Mouse (Mus musculus) layer of hippocampus, adult 2 months (tissue): ENCODE results near the gene Mnd1. TPM values are rescaled to one million over a fixed set of nuclear protein-coding genes. Genes with fewer than 3 reads are reported as not detected.

Source experiments
- DNase-seq, 2 experiments: peaks; one replicate each; pipeline ENCODE4 v3.0.0; 2022; ENCODE audit warnings: low spot score in 2 of 2
- H3K27ac ChIP-seq: fragments of 200-600 bp; 2 replicates; pipeline ENCODE4 v1.8.1; 2022
- H3K4me3 ChIP-seq: fragments of 200-600 bp; 2 replicates; pipeline ENCODE4 v1.8.1; 2022; ENCODE audit warnings: mild to moderate bottlenecking
- CTCF ChIP-seq: fragments of 200-600 bp; conservative IDR thresholded peaks from 2 replicates; pipeline ENCODE4 v1.8.1; 2022; ENCODE audit warnings: antibody characterized with exemption, mild to moderate bottlenecking, moderate library complexity
- total RNA-seq, 2 experiments: library from RNA; stranded (reverse); gene quantifications; 2 replicates each; pipeline ENCODE4 v1.2.3; 2021

Gene Mnd1
- total RNA-seq, 2 experiments from 2014 or later: 1.8 to 2.9 TPM

GRCm38 (mm10) chr3:84040476-84041082 is 115.0 kb downstream of the Mnd1 start:
- H3K4me3 ChIP-seq: peak overlapping the region; percentile 96
- peak overlapping the region; percentile 94 for H3K27ac ChIP-seq
- DNase-seq: peak in 1 of 2 experiments; percentile 25
- peak; percentile 31 for TF ChIP-seq CTCF

GRCm38 (mm10) chr3:84039646-84040475 is 115.7 kb downstream of the Mnd1 start, which contains the start of gene Tmem131l:
Gene Tmem131l (minus strand): TSS chr3:84040175.
- no peak for TF ChIP-seq CTCF
- peak within 1 kb of the TSS; percentile 96 for H3K4me3 ChIP-seq
- DNase-seq: peak; percentile 65 to 71
- peak within 1 kb of the TSS; percentile 94 for H3K27ac ChIP-seq

GRCm38 (mm10) chr3:84038981-84039645 is 116.5 kb downstream of the Mnd1 start:
- H3K27ac ChIP-seq: peak overlapping the region; percentile 92
- DNase-seq: peak in 1 of 2 experiments; percentile 11
- TF ChIP-seq CTCF: no peak

DNA sequence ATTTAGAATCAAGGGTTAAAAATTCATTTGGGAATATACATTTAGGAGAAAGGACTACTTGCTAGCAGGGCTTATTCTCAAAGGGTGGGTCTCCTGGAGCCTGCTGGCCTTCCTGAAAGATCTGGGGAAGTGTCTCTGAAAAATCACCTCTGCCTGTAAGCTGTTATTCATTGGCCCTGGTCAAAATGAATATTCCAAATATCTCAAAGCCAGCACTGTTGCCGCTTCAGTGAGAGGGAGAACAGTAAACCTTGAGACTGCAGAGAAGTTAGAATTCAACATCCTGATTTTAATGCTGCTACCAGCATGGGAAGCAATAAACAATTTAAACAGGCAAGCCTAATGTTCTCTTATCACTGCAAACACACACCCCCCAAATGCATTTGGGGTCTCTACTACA is 117.5 kb downstream of the Mnd1 start:
- peak overlapping the region; percentile 96 for H3K4me3 ChIP-seq
- no peak for DNase-seq
- TF ChIP-seq CTCF: no peak
- no peak overlapping the region for H3K27ac ChIP-seq

More at GRCm38 (mm10) chr3:84038981-84039645, 116.5 kb downstream of the Mnd1 start:
- peak overlapping the region; percentile 96 for H3K4me3 ChIP-seq

Other genes starting within 250 kb of the Mnd1 start
- 10 to 100 TPM; 27.4 to 36.5 TPM for gene Tmem131l, start 115.6 kb downstream of the Mnd1 start, total RNA-seq
- gene Gm6525, start 18.3 kb upstream of the Mnd1 start, total RNA-seq: not detected
- gene Trim2, start 151.1 kb upstream of the Mnd1 start, total RNA-seq: 100 to 1,000 TPM; 409 to 447 TPM